Mouse (Mus musculus): ENCODE measurements around the gene Nav2.

The Nav2 gene

GRCm38 (mm10) chr7:48934816-48935215 is 26.3 kb downstream of the Nav2 start:
- no peak for DNase-seq (ENCODE audit: low spot score)

- DNase-seq (ENCODE audit: low spot score) = peak; percentile 10
These were observed 29.0 kb downstream of the Nav2 start for GRCm38 (mm10) chr7:48937562-48937961.

DNA sequence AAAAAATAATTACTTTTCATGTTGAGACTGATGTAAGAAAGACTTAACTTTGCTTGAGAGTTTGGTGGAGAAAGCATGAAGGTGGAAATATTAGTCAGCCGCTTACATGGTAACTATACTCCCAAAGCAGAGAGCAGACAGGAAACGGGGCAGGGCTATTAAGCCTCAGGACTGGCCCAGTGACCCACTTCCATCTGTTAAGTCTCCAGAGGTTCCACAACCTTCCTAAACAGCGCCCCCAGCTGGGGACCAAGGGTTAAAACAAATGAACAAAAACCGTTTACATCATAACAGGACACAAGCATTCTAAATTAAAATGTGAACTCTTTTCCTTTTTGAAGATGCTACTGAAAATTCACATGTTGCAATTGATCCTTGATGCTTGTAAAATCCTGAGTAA is 29.7 kb downstream of the Nav2 start:
- DNase-seq (ENCODE audit: low spot score) = peak; percentile 17

- DNase-seq (ENCODE audit: low spot score) = no peak
These were observed 40.0 kb downstream of the Nav2 start for GRCm38 (mm10) chr7:48948381-48949108.

- DNase-seq (ENCODE audit: low spot score) = no peak
These were observed 46.0 kb downstream of the Nav2 start for GRCm38 (mm10) chr7:48954501-48954900.

DNA sequence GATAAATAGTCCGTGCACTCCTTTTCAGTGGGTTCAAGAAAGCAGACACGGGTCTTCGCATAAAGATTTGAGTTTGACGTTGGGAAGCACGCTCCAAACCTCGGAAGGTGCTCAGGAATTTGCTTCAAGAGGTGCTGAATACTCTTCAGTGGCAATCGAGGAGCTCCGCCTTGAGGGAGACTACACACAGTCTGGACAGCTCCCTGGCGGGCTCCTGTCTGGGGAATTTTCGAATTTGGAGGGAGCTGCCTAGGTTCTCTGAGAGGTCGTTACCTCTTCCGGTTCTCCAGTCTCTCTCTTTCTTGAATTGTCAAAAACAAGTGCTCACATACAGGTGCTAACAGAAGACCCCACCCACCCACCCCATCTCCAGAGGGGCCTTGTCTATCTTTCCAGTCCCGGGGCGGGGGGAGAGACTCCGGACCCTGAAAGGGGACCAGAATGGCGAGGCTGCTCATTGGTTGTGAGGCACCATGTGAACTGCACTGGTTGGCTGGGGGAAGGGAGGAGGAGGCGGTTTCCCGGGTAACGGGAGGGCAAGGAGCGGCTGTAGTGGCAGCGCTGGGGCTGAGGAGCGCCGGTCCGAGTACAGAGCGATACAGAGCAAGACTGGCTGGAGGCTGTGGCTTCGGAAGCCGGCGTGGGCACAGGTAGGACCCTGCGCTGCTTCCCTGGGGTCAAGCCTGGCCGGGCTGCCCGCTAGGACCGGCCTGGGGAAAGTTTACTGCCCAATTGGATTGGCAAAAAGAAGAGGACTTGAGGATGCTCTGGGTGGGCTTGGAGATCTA is 50.2 kb downstream of the Nav2 start:
- DNase-seq (ENCODE audit: low spot score) = peak; percentile 53

DNA sequence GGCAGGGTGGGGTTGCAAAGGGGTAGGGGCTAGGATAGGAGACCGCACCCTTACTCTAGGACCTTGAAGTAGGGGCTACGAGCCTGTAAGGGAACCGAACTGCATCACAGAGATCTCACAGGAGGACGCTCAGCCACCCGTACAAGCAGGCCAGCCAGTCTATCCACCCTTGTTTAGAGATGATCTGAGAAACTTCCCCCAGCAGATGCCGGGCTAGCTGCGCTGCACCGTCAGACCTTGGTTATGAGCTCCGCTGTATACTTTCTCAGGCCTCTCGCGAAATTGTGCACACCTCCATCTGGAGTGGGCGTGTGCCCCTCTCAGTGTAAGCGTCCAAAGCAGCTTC is 50.8 kb downstream of the Nav2 start:
- no peak for DNase-seq (ENCODE audit: low spot score)

- no peak for DNase-seq (ENCODE audit: low spot score)
These were observed 51.6 kb downstream of the Nav2 start for GRCm38 (mm10) chr7:48960152-48960551.

DNA sequence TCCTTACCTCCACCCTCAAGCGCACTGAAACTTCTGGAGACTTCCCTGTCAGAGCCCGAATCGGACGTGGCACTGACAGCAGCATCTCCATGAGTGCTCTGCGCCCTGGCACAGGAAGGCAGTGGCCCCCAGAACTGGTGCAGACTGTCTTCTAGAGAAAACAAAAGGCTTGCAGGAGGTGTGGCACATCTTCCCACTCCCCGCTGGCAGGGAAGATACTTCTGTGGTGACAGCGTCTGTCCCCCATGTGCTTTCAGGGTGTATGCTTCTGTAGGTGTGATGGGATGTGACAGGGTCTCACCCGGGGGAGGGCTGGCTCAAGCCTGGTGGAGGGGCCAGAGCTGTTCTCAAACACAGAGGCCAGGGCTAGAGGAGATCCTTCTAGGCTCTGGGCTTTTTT is 53.0 kb downstream of the Nav2 start:
- no peak for DNase-seq (ENCODE audit: low spot score)

GRCm38 (mm10) chr7:48961935-48962334 is 53.4 kb downstream of the Nav2 start:
- no peak for DNase-seq (ENCODE audit: low spot score)

DNA sequence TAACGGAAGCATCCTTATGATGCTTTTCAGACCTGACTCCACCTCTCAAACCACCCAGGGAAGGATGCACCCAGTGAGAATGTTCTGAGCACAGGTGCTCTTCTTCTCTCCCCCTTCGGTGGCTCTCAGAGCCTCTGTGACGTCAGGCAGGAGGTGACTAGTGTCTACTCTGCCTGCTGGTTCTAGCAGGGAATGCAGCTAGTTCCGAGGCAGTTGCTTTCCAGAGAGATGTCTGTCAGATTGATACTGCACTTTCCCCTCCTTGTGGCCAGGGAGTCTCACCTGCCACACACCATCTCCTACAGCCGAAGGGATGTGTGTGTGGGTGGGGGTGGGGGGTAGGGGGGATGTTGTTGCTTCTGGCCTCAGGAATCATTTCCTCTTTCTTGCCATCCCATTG is 54.6 kb downstream of the Nav2 start:
- no peak for DNase-seq (ENCODE audit: low spot score)

GRCm38 (mm10) chr7:48963554-48963953 is 55.0 kb downstream of the Nav2 start:
- no peak for DNase-seq (ENCODE audit: low spot score)

GRCm38 (mm10) chr7:48965796-48966512 is 57.4 kb downstream of the Nav2 start:
- DNase-seq (ENCODE audit: low spot score) = no peak

GRCm38 (mm10) chr7:48981013-48981412 is 72.5 kb downstream of the Nav2 start:
- no peak for DNase-seq (ENCODE audit: low spot score)

- DNase-seq (ENCODE audit: low spot score) = no peak
These were observed 73.3 kb downstream of the Nav2 start for GRCm38 (mm10) chr7:48981814-48982213.

DNA sequence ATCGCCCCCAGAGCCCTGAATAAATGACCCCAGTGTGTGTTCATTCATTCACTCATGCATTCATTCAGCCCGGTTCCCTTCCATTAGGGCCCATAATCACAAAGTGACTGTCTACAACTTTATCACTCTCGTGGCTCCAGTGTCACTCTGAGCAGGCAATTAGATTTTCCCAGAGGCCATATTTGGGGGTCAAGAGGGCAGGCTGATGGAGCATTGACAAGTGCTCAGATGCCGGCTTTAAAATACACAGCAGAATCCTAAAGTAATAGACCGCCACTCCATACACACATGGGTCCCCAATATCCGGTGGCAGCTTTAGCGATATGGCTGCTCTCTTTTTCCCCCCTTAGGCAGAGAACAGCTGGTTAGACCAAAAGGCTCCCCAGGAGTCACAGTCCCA is 74.1 kb downstream of the Nav2 start:
- DNase-seq (ENCODE audit: low spot score) = no peak

GRCm38 (mm10) chr7:48991911-48992552 is 83.5 kb downstream of the Nav2 start:
- DNase-seq (ENCODE audit: low spot score) = no peak

GRCm38 (mm10) chr7:48995171-48995570 is 86.7 kb downstream of the Nav2 start:
- no peak for DNase-seq (ENCODE audit: low spot score)

DNA sequence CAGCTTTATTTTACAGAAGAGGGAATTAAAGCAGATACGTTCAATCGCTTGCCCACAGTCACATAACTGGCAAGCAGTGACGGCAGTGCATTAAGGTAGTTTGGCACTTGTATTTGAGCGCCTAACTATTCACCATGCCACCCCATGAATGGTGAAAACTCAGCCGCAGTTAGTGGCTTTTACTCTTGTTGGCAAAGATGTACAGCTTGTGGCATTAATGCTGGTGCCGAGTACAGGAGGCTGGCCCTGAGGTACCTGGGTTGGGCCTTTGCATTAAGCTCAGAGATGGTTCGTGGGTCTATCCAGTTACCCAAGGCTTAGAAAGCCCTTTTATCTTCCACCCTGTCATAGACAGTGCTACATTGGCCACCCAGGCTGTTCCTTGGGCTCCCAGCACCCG is 87.2 kb downstream of the Nav2 start:
- DNase-seq (ENCODE audit: low spot score) = no peak

- no peak for DNase-seq (ENCODE audit: low spot score)
These were observed 88.3 kb downstream of the Nav2 start for GRCm38 (mm10) chr7:48996829-48997228.

- no peak for DNase-seq (ENCODE audit: low spot score)
These were observed 89.6 kb downstream of the Nav2 start for GRCm38 (mm10) chr7:48998097-48998496.

GRCm38 (mm10) chr7:48998595-48998994 is 90.1 kb downstream of the Nav2 start:
- DNase-seq (ENCODE audit: low spot score) = peak; percentile 24

- no peak for DNase-seq (ENCODE audit: low spot score)
These were observed 92.3 kb downstream of the Nav2 start for GRCm38 (mm10) chr7:49000816-49001215.

All from lung, postnatal 25 days (tissue).